Mouse (Mus musculus): ENCODE data around the gene Cxcr5.

DNA sequence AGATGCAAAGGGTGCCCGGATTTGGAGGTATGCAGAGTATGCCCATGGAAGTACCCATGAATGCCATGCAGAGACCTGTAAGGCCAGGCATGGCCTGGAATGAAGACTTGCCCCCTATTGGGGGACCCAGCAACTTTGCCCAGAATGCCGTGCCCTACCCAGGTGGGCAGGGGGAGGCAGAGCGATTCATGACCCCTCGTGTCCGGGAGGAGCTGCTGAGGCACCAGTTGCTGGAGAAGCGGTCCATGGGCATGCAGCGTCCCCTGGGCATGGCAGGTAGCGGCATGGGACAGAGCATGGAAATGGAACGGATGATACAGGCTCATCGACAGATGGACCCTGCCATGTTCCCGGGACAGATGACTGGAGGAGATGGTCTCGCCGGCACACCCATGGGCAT lies 55.1 kb downstream of the Cxcr5 start:
- TF ChIP-seq CTCF (IDR thresholded peaks at IDR 0.05; ENCODE audit: insufficient read depth, low read length) (no peak), POLR2A (IDR thresholded peaks at IDR 0.05; ENCODE audit: borderline replicate concordance, extremely low read depth, low read depth, low read length) (no peak)

Data from lung, adult 2 months (tissue).